Mouse (Mus musculus) ES-E14 (cell line): ENCODE data around the gene Cyp19a1.

Source experiments
- CHD2 ChIP-seq: IDR thresholded peaks from 2 replicates; pipeline ENCODE4 v1.6.1; 2014; ENCODE audit warnings: mild to moderate bottlenecking, low read depth, low read length, inconsistent platforms
- HCFC1 ChIP-seq: IDR thresholded peaks from 2 replicates; pipeline ENCODE4 v1.6.1; 2012; ENCODE audit warnings: low read length, inconsistent platforms, borderline replicate concordance; ENCODE audit not compliant: insufficient read depth
- MAFK ChIP-seq: IDR thresholded peaks from 2 replicates; pipeline ENCODE4 v1.6.1; 2014; ENCODE audit warnings: mild to moderate bottlenecking, low read depth, low read length, inconsistent platforms; ENCODE audit not compliant: insufficient read depth
- ZC3H11A ChIP-seq: IDR thresholded peaks from 2 replicates; pipeline ENCODE4 v1.6.1; 2012; ENCODE audit warnings: low read depth, mild to moderate bottlenecking, inconsistent platforms, low read length, borderline replicate concordance
- ZNF384 ChIP-seq: IDR thresholded peaks from 2 replicates; pipeline ENCODE4 v1.6.1; 2012; ENCODE audit warnings: low read depth, low read length, inconsistent platforms

- TF ChIP-seq ZC3H11A (no peak), HCFC1 (no peak), CHD2 (no peak), MAFK (no peak), ZNF384 (no peak)
Measured at GRCm38 (mm10) chr9:54279046-54279589, 11.2 kb upstream of the Cyp19a1 start.
